Mouse (Mus musculus): ENCODE results near the gene Cyp4a12b.
"Not testable (repeated sequence)": the region's sequence is repeated elsewhere in the genome, so short reads cannot be mapped to it uniquely, and the experiment has no call there.

Cyp4a12b gene

DNA sequence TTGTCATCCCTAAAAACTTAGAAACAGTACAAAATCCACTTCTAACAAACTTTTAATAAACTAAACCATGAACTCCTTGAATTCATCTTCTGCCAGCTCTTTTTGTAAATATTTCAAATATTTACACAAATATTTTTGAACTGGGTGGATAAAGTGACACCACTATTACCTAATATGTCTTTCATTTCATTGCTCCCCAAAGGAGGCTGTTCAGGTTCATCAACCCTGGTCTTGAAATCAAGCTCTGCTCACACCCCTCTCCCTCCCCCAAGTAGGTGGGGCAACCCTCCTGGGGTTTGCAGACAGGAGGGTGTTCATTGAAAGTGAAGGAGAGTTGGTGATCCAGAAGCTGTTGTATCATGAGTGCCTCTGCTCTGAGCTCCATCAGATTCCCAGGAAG, at the start of gene Cyp4a12b:
Cyp4a12b (plus strand) TSS at position 301 of the 400 bp plus-strand sequence.
- DNase-seq (ENCODE audit: low spot score), result not testable (repeated sequence)

DNA sequence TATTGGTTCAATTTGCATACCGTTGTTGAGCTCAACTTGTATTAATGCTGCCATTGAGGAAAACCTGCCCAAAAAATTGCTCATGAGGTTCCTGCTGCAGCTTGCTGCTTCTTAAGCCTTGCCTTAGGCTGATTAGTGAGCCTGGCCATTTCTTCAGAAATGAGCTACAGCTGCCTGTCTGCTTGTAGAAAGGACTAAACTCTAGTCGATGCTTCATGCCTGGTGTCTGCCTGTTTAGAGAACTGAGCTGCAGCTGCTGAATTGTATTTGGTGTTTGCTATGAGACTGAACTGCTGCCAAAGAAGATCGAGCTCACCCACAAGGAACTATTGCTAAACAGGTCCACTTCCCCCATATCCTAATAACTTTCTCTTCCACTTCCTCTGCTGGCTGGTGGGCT, 45.8 kb upstream of the Cyp4a12b start:
- not testable (repeated sequence) for DNase-seq (ENCODE audit: low spot score)

GRCm38 (mm10) chr4:115368067-115368466, 43.4 kb upstream of the Cyp4a12b start:
- DNase-seq (ENCODE audit: low spot score), result not testable (repeated sequence)

DNA sequence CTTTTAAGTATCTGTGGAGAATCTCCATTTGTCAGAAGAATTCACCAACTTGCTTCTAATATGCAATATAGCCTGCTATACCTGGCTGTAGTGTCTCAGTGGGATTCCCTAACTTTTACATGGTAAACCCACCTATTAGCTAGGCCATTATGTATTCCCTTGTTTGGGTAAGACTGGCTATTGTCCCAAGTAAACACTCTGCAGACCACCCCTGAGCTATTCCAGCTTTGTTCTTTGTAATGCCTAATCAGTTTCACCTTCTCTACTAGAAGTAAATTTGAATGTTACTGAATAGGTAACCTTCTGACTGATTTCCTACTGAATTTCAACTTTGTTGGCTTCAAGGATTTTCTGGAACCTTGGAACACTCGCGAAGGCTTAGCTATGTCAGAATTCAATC, 15.2 kb upstream of the Cyp4a12b start:
- DNase-seq (ENCODE audit: low spot score), result not testable (repeated sequence)

DNA sequence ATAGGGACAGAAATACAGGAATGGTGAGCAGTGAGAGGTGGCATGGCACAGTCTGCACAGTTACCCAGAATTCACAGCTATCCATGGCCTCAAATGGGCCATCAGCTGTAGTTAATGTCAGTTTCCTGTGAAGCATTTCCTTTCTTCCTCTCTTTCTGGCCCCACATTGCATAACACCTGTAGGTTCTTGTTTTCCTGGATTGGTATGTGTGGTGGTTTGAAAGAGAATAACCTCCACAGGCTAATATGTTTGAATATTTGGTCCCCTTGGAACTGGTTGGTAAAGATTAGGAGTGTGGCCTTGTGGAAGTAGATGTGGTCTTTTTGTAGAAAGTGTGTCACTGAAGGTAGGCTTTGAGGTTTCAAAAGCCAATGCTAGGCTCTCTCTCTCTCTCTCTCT, 14.5 kb upstream of the Cyp4a12b start:
- not testable (repeated sequence) for DNase-seq (ENCODE audit: low spot score)

DNA sequence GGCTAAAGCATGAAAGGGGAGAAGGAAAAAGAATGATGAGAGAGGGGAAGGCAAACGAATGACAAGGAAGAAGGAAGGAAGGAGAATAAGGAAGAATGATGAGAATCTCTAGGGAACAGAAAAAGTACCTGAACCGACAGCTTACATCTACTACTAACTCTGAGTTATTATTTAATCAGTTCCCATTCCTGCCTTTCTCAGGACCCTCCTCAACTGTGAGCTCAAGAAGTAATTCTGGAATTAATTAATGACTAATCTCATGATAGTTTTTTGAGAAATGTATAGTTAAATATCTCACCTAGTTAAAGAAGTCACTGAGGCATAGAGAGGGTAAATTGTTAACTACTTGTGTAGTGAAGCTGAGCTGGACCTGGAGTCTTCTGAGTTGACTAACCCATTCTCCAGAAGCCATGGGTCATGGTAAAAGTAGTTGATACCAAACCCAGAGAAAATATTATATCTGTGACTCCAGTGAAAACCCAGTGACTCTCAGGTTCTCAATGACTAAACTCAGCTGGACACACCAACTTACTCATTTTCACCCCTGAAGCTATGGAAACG, 39.2 kb downstream of the Cyp4a12b start:
- DNase-seq (ENCODE audit: low spot score), result no peak

- DNase-seq (ENCODE audit: low spot score), result no peak
Measured at GRCm38 (mm10) chr4:115452304-115452703, 40.9 kb downstream of the Cyp4a12b start, which contains the start of gene Cyp4a30b. Gene Cyp4a30b (plus strand): TSS chr4:115452604.

GRCm38 (mm10) chr4:115473585-115473984, 62.2 kb downstream of the Cyp4a12b start:
- not testable (repeated sequence) for DNase-seq (ENCODE audit: low spot score)

GRCm38 (mm10) chr4:115476051-115476450, 64.6 kb downstream of the Cyp4a12b start:
- DNase-seq (ENCODE audit: low spot score), result not testable (repeated sequence)

GRCm38 (mm10) chr4:115481006-115481652, 69.7 kb downstream of the Cyp4a12b start:
- DNase-seq (ENCODE audit: low spot score), result no peak

Data from layer of hippocampus, adult 9-10 months (tissue).